Mouse (Mus musculus) myocyte (in vitro differentiated cells): ENCODE data around the gene Atrnl1. TPM values are rescaled to one million over a fixed set of nuclear protein-coding genes. Genes with fewer than 3 reads are reported as not detected.

Experiments used
- H3K27me3 ChIP-seq: one replicate; pipeline ENCODE4 v1.6.1; 2011; ENCODE audit not compliant: control insufficient read depth, insufficient read depth, insufficient read length
- H3K36me3 ChIP-seq: one replicate; pipeline ENCODE4 v1.6.1; 2011; ENCODE audit not compliant: control insufficient read depth, insufficient read depth
- H3K4me2 ChIP-seq: one replicate; pipeline ENCODE4 v1.6.1; 2011; ENCODE audit warnings: low read depth, control low read depth
- H3K4me3 ChIP-seq: one replicate; pipeline ENCODE4 v1.5.1; 2011; ENCODE audit warnings: mild to moderate bottlenecking, control low read depth, moderate library complexity
- H3K79me2 ChIP-seq: one replicate; pipeline ENCODE4 v1.6.1; 2011; ENCODE audit not compliant: control insufficient read depth, insufficient read depth
- H3ac ChIP-seq: one replicate; pipeline ENCODE4 v1.6.1; 2011; ENCODE audit not compliant: control insufficient read depth, insufficient read length
- CEBPB ChIP-seq: IDR thresholded peaks from 2 replicates; pipeline ENCODE4 v1.6.1; 2011; ENCODE audit warnings: mild to moderate bottlenecking, moderate library complexity; ENCODE audit not compliant: poor library complexity, insufficient read depth, severe bottlenecking
- E2F4 ChIP-seq: IDR thresholded peaks from one replicate; pipeline ENCODE4 v1.6.1; 2011; ENCODE audit warnings: mild to moderate bottlenecking, control low read depth, moderate library complexity; ENCODE audit not compliant: insufficient read depth
- MAX ChIP-seq: IDR thresholded peaks from one replicate; pipeline ENCODE4 v1.6.1; 2011; ENCODE audit warnings: low read depth, mild to moderate bottlenecking, control low read depth
- MYOD1 ChIP-seq, 3 experiments: IDR thresholded peaks; one replicate each; pipeline ENCODE4 v1.6.1; 2011; ENCODE audit warnings: control low read depth in 2 of 3, low read depth in 2 of 3, mild to moderate bottlenecking in 2 of 3, moderate library complexity in 1 of 3; ENCODE audit not compliant: insufficient read length in 2 of 3, control insufficient read depth in 1 of 3
- MYOG ChIP-seq, 3 experiments: IDR thresholded peaks; one replicate each; pipeline ENCODE4 v1.6.1; 2011; ENCODE audit warnings: control low read depth in 2 of 3, low read depth in 2 of 3, mild to moderate bottlenecking in 2 of 3; ENCODE audit not compliant: insufficient read length in 2 of 3, control insufficient read depth in 1 of 3, insufficient read depth in 1 of 3
- POLR2A ChIP-seq: IDR thresholded peaks from one replicate; pipeline ENCODE4 v1.6.1; 2011; ENCODE audit warnings: low read depth, mild to moderate bottlenecking, control low read depth, moderate library complexity; ENCODE audit not compliant: insufficient read length
- POLR2AphosphoS2 ChIP-seq: IDR thresholded peaks from one replicate; pipeline ENCODE4 v1.6.1; 2011; ENCODE audit warnings: low read depth, control low read depth; ENCODE audit not compliant: insufficient read length
- REST ChIP-seq: IDR thresholded peaks from one replicate; pipeline ENCODE4 v1.6.1; 2011; ENCODE audit warnings: mild to moderate bottlenecking, control low read depth, moderate library complexity; ENCODE audit not compliant: insufficient read depth, insufficient read length
- SRF ChIP-seq: IDR thresholded peaks from one replicate; pipeline ENCODE4 v1.6.1; 2011; ENCODE audit warnings: low read depth; ENCODE audit not compliant: control insufficient read depth, insufficient read length
- TCF12 ChIP-seq: IDR thresholded peaks from one replicate; pipeline ENCODE4 v1.6.1; 2011; ENCODE audit warnings: mild to moderate bottlenecking, control low read depth; ENCODE audit not compliant: poor library complexity, insufficient read depth, severe bottlenecking
- TCF3 ChIP-seq: IDR thresholded peaks from one replicate; pipeline ENCODE4 v1.6.1; 2011; ENCODE audit warnings: low read depth, control low read depth; ENCODE audit not compliant: insufficient read length
- USF1 ChIP-seq: IDR thresholded peaks from one replicate; pipeline ENCODE4 v1.6.1; 2011; ENCODE audit warnings: low read depth, mild to moderate bottlenecking, control low read depth, moderate library complexity
- polyA plus RNA-seq: library from polyadenylated mRNA; unstranded; fragments of >200 nt; fragmentation: generic; extraction: Trizol; gene quantifications from one replicate; pipeline ENCODE4 v1.2.1, GENCODE M21; 2012; ENCODE audit warnings: missing spikeins

Gene Atrnl1
- polyA plus RNA-seq, 1 experiment = 5.4 TPM

DNA sequence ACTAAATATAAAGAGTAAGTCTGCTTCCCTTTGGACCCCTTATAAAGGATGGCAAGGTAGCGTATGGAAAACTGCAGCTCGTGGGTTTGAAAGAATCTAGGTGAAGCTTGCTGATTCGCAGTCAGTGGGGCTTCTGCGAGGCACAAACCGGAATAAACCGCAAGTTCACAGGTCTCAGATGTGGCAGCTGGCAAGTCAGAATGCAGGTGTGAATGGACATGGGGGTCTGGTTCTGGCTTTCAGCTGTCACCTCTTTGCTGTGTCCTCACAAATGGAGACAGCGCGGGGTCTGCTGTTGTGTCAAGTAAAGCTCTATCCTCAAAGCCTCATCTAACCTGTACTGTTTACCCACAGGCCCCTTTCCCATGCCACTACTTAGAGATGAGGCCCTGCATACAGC lies 440.2 kb downstream of the Atrnl1 start:
- Histone ChIP-seq H3ac (no peak overlapping the region), H3K4me2 (no peak overlapping the region), H3K4me3 (no peak overlapping the region), H3K36me3 (no peaks in the 10 kb centered on the region), H3K79me2 (no peaks in the 10 kb centered on the region), H3K27me3 (no peaks in the 10 kb centered on the region)
- TF ChIP-seq POLR2A (no peak), TCF12 (no peak), E2F4 (no peak), REST (no peak), USF1 (no peak), POLR2AphosphoS2 (no peak), CEBPB (no peak), TCF3 (no peak), MYOG (IDR thresholded peaks at IDR 0.05; ENCODE audit: control insufficient read depth in 1 of 3, insufficient read depth in 1 of 3, insufficient read length in 2 of 3, low read depth in 2 of 3) (no peak), SRF (no peak), MAX (no peak), MYOD1 (IDR thresholded peaks at IDR 0.05; ENCODE audit: control insufficient read depth in 1 of 3, insufficient read length in 2 of 3, low read depth in 2 of 3) (no peak)

DNA sequence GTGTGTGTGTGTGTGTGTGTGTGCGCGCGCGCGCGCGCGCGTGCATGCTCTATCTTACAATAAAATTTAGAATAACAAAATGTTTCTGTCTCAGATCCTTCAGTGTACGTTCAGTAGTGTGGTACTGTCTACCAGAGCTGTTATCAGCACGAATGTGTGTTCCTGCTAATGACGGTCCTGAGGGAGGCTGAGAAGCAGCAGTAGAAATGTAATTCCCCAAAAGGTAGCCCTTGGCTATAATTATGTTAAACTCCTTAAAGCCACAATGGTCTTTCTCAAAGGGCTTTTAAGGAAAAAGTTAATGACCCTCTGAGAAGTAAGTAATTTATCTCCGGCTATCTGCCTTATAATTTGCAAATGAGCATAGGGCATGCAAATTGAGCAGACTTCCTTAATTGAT lies 441.1 kb downstream of the Atrnl1 start:
- no peaks in the 10 kb centered on the region for H3K79me2 ChIP-seq
- H3K27me3 ChIP-seq = no peaks in the 10 kb centered on the region
- TF ChIP-seq REST = no peak
- no peak for TF ChIP-seq CEBPB
- no peak overlapping the region for H3ac ChIP-seq
- no peaks in the 10 kb centered on the region for H3K36me3 ChIP-seq
- H3K4me3 ChIP-seq = no peak overlapping the region
- no peak overlapping the region for H3K4me2 ChIP-seq

DNA sequence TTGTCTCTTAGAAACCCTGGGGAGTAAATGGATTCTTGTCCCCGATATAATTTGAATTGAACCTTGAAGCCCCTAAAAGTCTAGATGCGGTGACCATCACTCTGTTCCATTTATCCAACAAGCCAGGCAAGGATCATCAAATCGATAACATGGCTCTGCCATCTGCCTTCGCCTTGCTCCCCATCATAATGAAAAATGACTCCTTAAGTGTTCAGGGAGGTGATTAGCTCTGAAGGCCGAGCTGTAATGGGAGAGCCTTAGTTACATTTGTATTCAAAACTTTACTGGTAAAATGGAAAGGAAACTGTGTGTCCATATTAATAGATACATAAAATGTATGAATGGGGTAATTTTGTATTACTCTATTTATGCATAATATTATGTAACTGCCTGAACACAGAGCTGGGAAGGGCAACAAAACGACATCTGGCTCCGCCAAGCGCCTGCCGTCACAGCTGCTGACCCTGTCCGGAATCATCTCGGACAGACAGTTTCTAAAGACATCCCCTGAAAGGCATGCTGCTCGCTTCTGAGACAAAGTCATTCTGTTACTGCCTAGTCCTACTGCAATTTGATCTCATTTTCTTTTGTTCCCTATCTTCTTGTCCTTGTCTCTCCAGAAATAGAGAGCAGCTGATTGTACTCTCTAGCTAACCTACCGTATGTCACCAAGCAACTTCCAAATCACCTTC lies 441.8 kb downstream of the Atrnl1 start:
- no peaks in the 10 kb centered on the region for H3K36me3 ChIP-seq
- H3ac ChIP-seq = no peak overlapping the region
- TF ChIP-seq MAX (no peak), USF1 (no peak), POLR2A (no peak), MYOD1 (IDR thresholded peaks at IDR 0.05; ENCODE audit: control insufficient read depth in 1 of 3, insufficient read length in 2 of 3, low read depth in 2 of 3) (no peak)
- no peaks in the 10 kb centered on the region for H3K79me2 ChIP-seq
- no peak overlapping the region for H3K4me2 ChIP-seq
- no peak overlapping the region for H3K4me3 ChIP-seq
- no peaks in the 10 kb centered on the region for H3K27me3 ChIP-seq

DNA sequence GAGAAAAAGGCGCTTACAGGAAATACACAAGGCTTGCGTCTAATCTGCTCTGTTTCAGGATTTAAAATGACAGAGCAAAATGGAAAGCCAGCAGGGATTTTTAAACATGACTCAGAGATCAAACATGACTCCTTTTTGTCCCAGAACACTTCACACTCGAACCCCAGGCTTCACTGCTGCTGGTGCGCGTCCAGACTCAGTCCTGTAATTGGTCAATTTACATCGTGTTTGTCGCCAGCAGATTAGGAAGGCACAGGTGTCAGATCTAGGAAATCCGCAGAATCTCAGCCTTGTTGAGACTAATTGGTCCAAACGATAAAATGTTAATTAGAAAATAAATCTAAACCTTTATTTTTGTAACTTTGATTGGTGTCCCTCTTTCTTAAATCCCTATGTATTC lies 448.9 kb downstream of the Atrnl1 start:
- no peaks in the 10 kb centered on the region for H3K27me3 ChIP-seq
- H3K4me2 ChIP-seq = no peak overlapping the region

DNA sequence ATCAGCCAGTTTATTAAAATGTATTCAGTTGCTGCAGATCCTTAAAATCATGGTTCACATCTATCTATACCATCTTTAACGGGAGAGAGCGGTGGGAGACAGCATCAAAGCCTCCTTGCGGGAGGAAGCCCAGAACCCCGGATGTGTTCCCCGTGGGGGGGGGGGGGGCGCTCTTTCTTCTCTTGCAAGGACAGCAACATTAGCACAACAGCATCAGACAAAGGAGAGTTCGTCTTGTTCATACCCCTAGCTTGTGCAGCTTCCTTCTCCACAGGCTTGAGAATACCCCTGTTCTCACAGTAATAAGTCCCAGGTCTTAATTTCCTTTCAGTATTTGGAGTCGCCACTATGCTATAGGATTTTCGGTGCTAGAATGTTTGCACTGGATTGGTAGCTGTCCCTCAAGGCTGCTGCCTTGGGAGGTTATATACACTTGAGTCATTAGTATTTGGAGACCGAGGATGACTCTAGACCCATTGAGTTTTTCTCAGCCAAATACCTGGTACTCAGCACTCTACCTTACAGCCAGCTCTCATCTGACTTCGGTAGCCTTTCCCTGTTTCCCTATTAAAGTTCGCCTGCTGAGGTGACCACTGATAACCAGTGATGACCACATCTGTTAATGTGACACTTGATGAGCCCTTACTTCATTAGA lies 449.5 kb downstream of the Atrnl1 start:
- H3K36me3 ChIP-seq = no peaks in the 10 kb centered on the region
- H3K79me2 ChIP-seq = no peaks in the 10 kb centered on the region
- no peaks in the 10 kb centered on the region for H3K27me3 ChIP-seq
- no peak overlapping the region for H3K4me3 ChIP-seq
- H3K4me2 ChIP-seq = peak overlapping the region; percentile 70
- H3ac ChIP-seq = no peak overlapping the region
- TF ChIP-seq CEBPB (no peak), POLR2A (no peak), MYOD1 (IDR thresholded peaks at IDR 0.05; ENCODE audit: control insufficient read depth in 1 of 3, insufficient read length in 2 of 3, low read depth in 2 of 3) (no peak), MAX (no peak), E2F4 (no peak), REST (no peak), TCF12 (no peak), TCF3 (no peak), POLR2AphosphoS2 (no peak), MYOG (IDR thresholded peaks at IDR 0.05; ENCODE audit: control insufficient read depth in 1 of 3, insufficient read depth in 1 of 3, insufficient read length in 2 of 3, low read depth in 2 of 3) (no peak), USF1 (no peak), SRF (no peak)

More for the DNA sequence above, 448.9 kb downstream of the Atrnl1 start:
- Histone ChIP-seq H3K36me3 (no peaks in the 10 kb centered on the region), H3K4me3 (no peak overlapping the region), H3K79me2 (no peaks in the 10 kb centered on the region), H3ac (no peak overlapping the region)
- TF ChIP-seq MYOD1 (IDR thresholded peaks at IDR 0.05; ENCODE audit: control insufficient read depth in 1 of 3, insufficient read length in 2 of 3, low read depth in 2 of 3) (no peak), SRF (no peak), CEBPB (no peak), USF1 (no peak), E2F4 (no peak), MAX (no peak), REST (no peak), MYOG (IDR thresholded peaks at IDR 0.05; ENCODE audit: control insufficient read depth in 1 of 3, insufficient read depth in 1 of 3, insufficient read length in 2 of 3, low read depth in 2 of 3) (no peak), TCF12 (no peak), TCF3 (no peak), POLR2AphosphoS2 (no peak), POLR2A (no peak)
